Mouse (Mus musculus) C2C12 (cell line): ENCODE data around the gene Itprid2. TPM values are rescaled to one million over a fixed set of nuclear protein-coding genes. Genes with fewer than 3 reads are reported as not detected.
"Not testable (repeated sequence)": the region's sequence is repeated elsewhere in the genome, so short reads cannot be mapped to it uniquely, and the experiment has no call there.

ENCODE experiments used
- H3K27me3 ChIP-seq: one replicate; pipeline ENCODE4 v1.6.1; 2011; ENCODE audit not compliant: control insufficient read depth, insufficient read depth, insufficient read length
- H3K36me3 ChIP-seq: one replicate; pipeline ENCODE4 v1.6.1; 2011; ENCODE audit not compliant: control insufficient read depth, insufficient read depth
- H3K4me3 ChIP-seq: one replicate; pipeline ENCODE4 v1.5.1; 2011; ENCODE audit warnings: mild to moderate bottlenecking, control low read depth; ENCODE audit not compliant: poor library complexity, insufficient read depth, severe bottlenecking
- H3K79me2 ChIP-seq: one replicate; pipeline ENCODE4 v1.6.1; 2011; ENCODE audit not compliant: control insufficient read depth, insufficient read depth
- H3K79me3 ChIP-seq: one replicate; pipeline ENCODE4 v1.6.1; 2011; ENCODE audit warnings: low read depth, control low read depth
- H3ac ChIP-seq: one replicate; pipeline ENCODE3; 2011; ENCODE audit warnings: low read depth; ENCODE audit not compliant: control insufficient read depth, insufficient read length
- CEBPB ChIP-seq: IDR thresholded peaks from one replicate; pipeline ENCODE4 v1.6.1; 2011; ENCODE audit warnings: low read depth, mild to moderate bottlenecking, control low read depth, moderate library complexity
- CTCF ChIP-seq: IDR thresholded peaks from one replicate; pipeline ENCODE4 v1.5.1; 2011; ENCODE audit not compliant: control insufficient read depth, insufficient read depth, insufficient read length
- FOSL1 ChIP-seq: IDR thresholded peaks from one replicate; pipeline ENCODE4 v1.8.0; 2011; ENCODE audit warnings: mild to moderate bottlenecking, low read length; ENCODE audit not compliant: poor library complexity, insufficient read depth, severe bottlenecking
- MAX ChIP-seq: IDR thresholded peaks from one replicate; pipeline ENCODE4 v1.6.1; 2011; ENCODE audit warnings: mild to moderate bottlenecking, control low read depth
- MYOD1 ChIP-seq: IDR thresholded peaks from one replicate; pipeline ENCODE4 v1.6.1; 2011; ENCODE audit warnings: low read depth; ENCODE audit not compliant: control insufficient read depth, insufficient read length
- MYOG ChIP-seq: IDR thresholded peaks from one replicate; pipeline ENCODE4 v1.6.1; 2011; ENCODE audit not compliant: control insufficient read depth, insufficient read length; ENCODE audit errors: extremely low read depth
- USF1 ChIP-seq: IDR thresholded peaks from one replicate; pipeline ENCODE4 v1.6.1; 2011; ENCODE audit warnings: low read depth, mild to moderate bottlenecking, control low read depth, moderate library complexity
- long read RNA-seq, 2 experiments: library from polyadenylated mRNA; unstranded; transcript quantifications; one replicate each; pipeline ENCODE4 v2.0.0; 2019 to 2020
- polyA plus RNA-seq: library from polyadenylated mRNA; unstranded; fragments of >200 nt; fragmentation: generic; extraction: Trizol; gene quantifications from one replicate; pipeline ENCODE4 v1.2.1, GENCODE M21; 2012; ENCODE audit warnings: missing spikeins

Itprid2 gene
- 10.1 TPM for polyA plus RNA-seq
- long read RNA-seq, experiment 1, full-length matches to known transcripts: 1 of 5 reads
- long read RNA-seq, experiment 1, partial matches to known transcripts: 2 of 5 reads
- long read RNA-seq, experiment 1, other reads (novel, unspliced or antisense): 2 of 5 reads
- long read RNA-seq, experiment 2, full-length matches to known transcripts: 24 of 50 reads
- long read RNA-seq, experiment 2, partial matches to known transcripts: 24 of 50 reads
- long read RNA-seq, experiment 2, other reads (novel, unspliced or antisense): 2 of 50 reads

DNA sequence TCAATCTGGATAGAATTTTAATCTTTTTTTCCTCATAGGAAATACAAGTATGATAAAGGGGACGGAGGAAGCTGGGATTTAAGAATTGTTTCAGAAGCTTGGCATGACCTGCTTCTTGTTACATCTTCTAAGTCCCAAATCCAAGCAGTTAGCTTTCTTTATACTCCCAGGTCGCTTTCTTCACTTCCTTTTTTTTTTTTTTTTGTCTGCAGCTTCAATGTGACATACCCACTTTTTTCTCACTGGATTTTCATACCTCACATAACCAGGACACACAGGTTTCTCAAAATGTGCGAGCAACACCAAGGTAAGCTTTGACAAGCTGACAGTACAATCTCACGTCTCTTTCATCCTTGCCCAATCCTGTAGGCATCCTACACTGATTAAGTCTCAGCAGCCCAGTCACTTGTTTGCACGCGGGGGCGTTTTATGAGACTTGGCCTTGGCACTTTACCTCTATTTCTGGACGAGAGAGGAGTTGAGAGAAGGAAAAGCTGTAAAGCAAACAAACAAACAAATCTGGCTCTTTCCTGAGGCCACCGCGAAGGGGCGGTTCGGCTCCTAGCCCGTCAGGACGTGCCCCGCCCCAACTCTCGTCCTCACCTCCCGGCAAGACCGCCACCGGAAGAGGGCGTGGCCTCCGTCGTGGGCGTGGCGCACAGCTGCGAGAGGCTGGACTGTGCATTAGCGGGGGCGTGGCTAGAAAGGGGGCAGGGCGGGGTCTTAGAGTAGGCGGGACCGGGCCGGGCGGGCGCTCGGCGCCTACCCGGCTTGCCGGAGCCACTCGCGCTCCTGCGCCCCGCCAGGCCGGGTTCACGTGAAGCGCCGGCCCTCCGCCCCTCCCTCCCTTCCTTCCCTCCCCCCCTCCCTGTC, at the start of gene Itprid2:
TSS of gene Itprid2 (plus strand) at position 825 of the 873 bp plus-strand sequence.
- peaks cover 17% of the 10 kb centered on the region for H3K36me3 ChIP-seq
- peaks cover 45% of the 10 kb centered on the region for H3K79me2 ChIP-seq
- peaks cover 20% of the 10 kb centered on the region for H3K79me3 ChIP-seq
- H3K4me3 ChIP-seq: peak within 1 kb of the TSS; percentile 90
- no peaks in the 10 kb centered on the region for H3K27me3 ChIP-seq
- peak within 1 kb of the TSS; percentile 84 for H3ac ChIP-seq
- TF ChIP-seq CEBPB (no peak), USF1 (no peak), MYOD1 (no peak), MAX (peak; percentile 22)

DNA sequence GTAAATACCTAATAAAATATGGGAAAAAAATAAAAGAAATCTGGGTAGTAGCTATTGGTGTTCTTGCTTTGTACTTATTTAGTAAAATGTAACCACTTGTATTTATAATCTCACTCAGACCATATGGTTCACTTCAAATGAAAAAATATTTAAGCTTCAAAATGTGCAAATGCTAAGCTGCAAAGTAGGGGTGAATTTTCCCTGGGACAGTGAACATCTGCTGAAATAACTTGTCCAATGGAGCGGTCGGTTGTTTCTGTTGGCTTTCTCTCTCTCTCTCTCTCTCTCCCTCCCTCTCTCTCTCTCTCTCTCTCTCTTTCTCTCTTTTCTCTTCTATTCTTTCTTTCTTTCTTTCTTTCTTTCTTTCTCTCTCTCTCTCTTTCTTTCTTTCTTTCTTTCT, 39.0 kb upstream of the Itprid2 start:
- H3K36me3 ChIP-seq: no peaks in the 10 kb centered on the region
- H3K4me3 ChIP-seq: no peak overlapping the region
- H3ac ChIP-seq: no peak overlapping the region
- no peak for TF ChIP-seq MYOG
- TF ChIP-seq FOSL1: no peak
- no peak for TF ChIP-seq USF1
- TF ChIP-seq MAX: no peak
- TF ChIP-seq CTCF: no peak
- TF ChIP-seq MYOD1: no peak
- no peak for TF ChIP-seq CEBPB
- H3K79me2 ChIP-seq: no peaks in the 10 kb centered on the region
- H3K79me3 ChIP-seq: no peaks in the 10 kb centered on the region
- no peaks in the 10 kb centered on the region for H3K27me3 ChIP-seq

DNA sequence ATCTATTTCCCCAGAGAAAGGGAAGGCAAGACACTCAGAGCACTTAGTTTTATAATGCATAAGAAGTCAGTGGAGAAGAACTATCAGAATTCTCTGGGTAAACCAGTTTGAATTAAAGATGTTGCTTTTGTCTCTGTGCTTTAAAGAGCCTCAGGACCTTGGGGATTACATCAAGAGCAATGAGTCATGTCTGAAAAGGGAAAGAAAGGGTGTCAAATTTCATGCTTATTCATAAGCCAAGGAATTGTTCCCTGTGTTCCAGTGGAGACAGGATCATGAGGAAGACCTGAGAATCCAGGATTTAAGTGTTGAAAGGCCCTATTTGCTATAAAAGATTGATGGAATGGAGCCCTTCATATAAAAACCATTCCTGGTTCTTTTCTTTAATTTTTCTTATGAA, 38.1 kb upstream of the Itprid2 start:
- H3ac ChIP-seq: no peak overlapping the region
- no peaks in the 10 kb centered on the region for H3K79me3 ChIP-seq
- no peaks in the 10 kb centered on the region for H3K36me3 ChIP-seq
- H3K79me2 ChIP-seq: no peaks in the 10 kb centered on the region
- TF ChIP-seq FOSL1 (peak; percentile 70), CEBPB (peak; percentile 49), CTCF (no peak)
- no peaks in the 10 kb centered on the region for H3K27me3 ChIP-seq
- H3K4me3 ChIP-seq: no peak overlapping the region

DNA sequence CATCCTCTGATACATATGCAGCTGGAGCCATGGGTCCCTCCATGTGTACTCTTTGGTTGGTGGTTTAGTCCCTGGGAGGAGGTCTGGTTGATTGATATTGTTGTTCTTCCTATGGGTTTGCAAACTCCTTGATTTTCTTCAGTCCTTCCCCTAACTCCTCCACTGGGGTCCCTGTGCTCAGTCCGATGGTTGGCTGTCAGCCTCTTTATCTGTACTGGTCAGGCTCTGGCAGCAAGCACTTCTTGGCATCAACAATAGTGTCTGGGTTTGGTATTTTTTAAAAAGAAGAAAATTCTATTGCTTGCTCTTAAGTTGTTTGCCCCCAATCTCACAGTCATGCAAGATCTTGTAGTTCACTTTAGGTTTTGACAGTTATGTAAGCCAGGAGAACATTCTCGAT, 34.0 kb upstream of the Itprid2 start:
- H3ac ChIP-seq, H3K4me3 ChIP-seq, H3K36me3 ChIP-seq, H3K79me3 ChIP-seq, H3K79me2 ChIP-seq, H3K27me3 ChIP-seq: not testable (repeated sequence)

DNA sequence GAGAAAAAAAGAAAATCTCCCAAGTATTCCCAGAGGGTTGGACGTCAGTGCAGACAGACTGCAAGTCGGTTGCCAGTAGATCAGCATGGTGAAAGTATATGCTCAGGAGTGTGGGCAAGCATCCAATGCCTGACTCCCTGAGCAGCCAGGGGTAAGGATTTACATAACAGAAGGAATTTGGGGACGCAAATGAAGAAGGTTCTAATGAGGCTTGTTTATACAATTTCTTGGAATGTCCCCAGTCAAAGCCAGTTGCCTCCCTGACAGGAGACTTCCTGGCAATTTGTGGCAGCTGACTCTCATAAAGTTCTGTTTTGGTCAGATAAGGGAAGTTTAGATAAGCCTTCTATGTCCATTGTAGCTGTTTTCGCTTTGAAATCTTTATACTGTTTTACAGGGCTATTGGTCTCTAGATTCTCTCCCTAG, 33.4 kb upstream of the Itprid2 start:
- Histone ChIP-seq H3K79me2 (no peaks in the 10 kb centered on the region), H3K36me3 (no peaks in the 10 kb centered on the region), H3K4me3 (no peak overlapping the region), H3K27me3 (no peaks in the 10 kb centered on the region), H3ac (no peak overlapping the region), H3K79me3 (no peaks in the 10 kb centered on the region)
- TF ChIP-seq MYOD1: peak; percentile 49
- TF ChIP-seq CEBPB: no peak

DNA sequence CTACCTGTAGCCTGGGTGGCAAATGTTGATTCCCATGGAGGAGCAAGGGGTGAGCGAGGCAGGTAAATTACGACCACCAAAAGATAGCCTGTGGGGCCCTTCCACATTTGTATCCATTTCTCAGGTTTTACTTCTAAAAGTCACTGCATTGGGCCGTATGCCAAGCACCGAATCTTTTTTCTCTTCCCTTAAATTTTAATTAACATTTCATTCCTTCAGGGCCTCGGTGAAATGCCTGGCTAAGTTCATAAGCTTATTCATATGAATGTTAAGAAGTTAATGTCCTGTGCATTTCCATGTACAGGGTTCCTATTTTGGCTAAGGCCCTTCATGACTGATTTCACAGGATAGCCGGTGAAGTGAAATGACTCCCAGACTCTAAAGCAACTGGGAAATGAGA, 32.8 kb upstream of the Itprid2 start:
- H3K27me3 ChIP-seq: no peaks in the 10 kb centered on the region
- H3K79me3 ChIP-seq: no peaks in the 10 kb centered on the region
- H3K79me2 ChIP-seq: no peaks in the 10 kb centered on the region
- no peak overlapping the region for H3K4me3 ChIP-seq
- TF ChIP-seq CTCF (no peak), MYOD1 (no peak), CEBPB (no peak), MYOG (no peak), FOSL1 (no peak), USF1 (no peak), MAX (no peak)
- no peak overlapping the region for H3ac ChIP-seq
- no peaks in the 10 kb centered on the region for H3K36me3 ChIP-seq
